Mouse (Mus musculus) small intestine, adult 2 months (tissue): ENCODE data around the gene 4930451I11Rik. TPM values are rescaled to one million over a fixed set of nuclear protein-coding genes. Genes with fewer than 3 reads are reported as not detected.
A peak's percentile ranks its signal among the peaks of the same experiment; 100 is the strongest.

Experiments used
- H3K27ac ChIP-seq: fragments of 200-500 bp; 2 replicates; pipeline ENCODE4 v1.5.1; 2012; ENCODE audit warnings: low read depth, low read length, control low read depth, inconsistent platforms; ENCODE audit not compliant: insufficient read depth
- H3K27me3 ChIP-seq: fragments of 200-500 bp; 2 replicates; pipeline ENCODE4 v1.6.1; 2012; ENCODE audit warnings: mild to moderate bottlenecking, moderate library complexity, low read length, inconsistent platforms; ENCODE audit not compliant: control insufficient read depth, insufficient read depth
- H3K36me3 ChIP-seq: fragments of 200-500 bp; 2 replicates; pipeline ENCODE4 v1.6.1; 2012; ENCODE audit warnings: mild to moderate bottlenecking, low read length, control low read depth, inconsistent platforms; ENCODE audit not compliant: control insufficient read depth, insufficient read depth
- H3K4me1 ChIP-seq: fragments of 200-500 bp; 2 replicates; pipeline ENCODE4 v1.6.1; 2012; ENCODE audit warnings: low read length, inconsistent platforms, mixed read lengths; ENCODE audit not compliant: control insufficient read depth, insufficient read depth, insufficient read length
- H3K4me3 ChIP-seq: fragments of 200-500 bp; 2 replicates; pipeline ENCODE4 v1.5.1; 2012; ENCODE audit warnings: low read depth, mild to moderate bottlenecking, control low read depth, inconsistent platforms, low read length, moderate library complexity
- CTCF ChIP-seq: fragments of 200-500 bp; IDR thresholded peaks from 2 replicates; pipeline ENCODE4 v1.5.1; 2012; ENCODE audit warnings: low read depth, mild to moderate bottlenecking, control low read depth, inconsistent platforms, low read length, moderate library complexity, mixed read lengths; ENCODE audit not compliant: insufficient replicate concordance, insufficient read length; ENCODE audit errors: extremely low read depth
- POLR2A ChIP-seq: fragments of 200-500 bp; IDR thresholded peaks from 2 replicates; pipeline ENCODE4 v1.6.1; 2012; ENCODE audit warnings: low read depth, mild to moderate bottlenecking, control low read depth, inconsistent platforms, low read length, moderate library complexity
- WGBS: fragments of 180-500 bp; shearing (Covaris S2); methylation state at CpG from one replicate; pipeline ENCODE4 v1.1.7; 2018; 5-methylcytosine and 5-hydroxymethylcytosine counted together
- polyA plus RNA-seq: library from polyadenylated mRNA; depleted of rRNA; stranded (reverse); fragments of >200 nt; gene quantifications from 2 replicates; pipeline ENCODE4 v1.2.3, GENCODE M21; 2012

The 4930451I11Rik gene
- polyA plus RNA-seq, 1 experiment: not detected

DNA sequence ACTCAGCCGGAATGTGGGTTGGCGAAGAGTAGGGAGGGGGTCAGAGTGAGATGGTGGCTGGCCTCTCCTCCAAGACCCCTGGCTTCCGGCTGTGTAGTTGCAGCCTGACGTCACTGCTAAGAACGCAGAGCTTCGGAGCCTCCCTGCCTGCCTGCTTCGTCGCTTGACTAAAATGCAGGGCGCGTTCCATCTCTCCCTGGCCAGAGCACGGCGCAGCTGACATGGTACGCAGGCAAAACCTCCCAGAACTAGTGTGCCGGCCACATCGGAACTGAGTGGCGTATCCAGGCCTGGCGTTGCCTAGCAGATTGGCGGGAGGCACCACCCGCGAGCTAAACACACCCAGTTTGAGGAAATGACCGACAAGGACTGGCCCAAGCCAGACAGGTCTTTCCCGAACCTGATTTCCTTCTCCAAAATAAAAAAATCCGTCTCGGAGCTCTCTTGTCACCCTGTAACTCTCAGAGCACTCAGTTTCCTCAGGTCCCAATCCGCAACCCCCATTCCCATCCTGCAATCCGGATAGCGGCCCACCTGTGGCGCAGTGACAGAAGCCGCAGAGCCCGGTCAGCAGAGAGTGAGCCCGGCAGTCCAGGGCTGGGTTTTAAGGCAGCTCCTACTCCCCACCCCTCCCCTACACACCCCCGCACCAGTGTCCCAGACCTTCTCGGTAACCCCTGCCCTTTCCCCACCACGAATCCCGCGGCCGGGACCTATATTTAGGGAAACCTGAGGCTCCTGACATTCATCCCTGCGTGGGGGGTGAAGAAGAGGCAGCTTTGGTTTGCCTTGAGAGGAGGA is 31.8 kb downstream of the 4930451I11Rik start:
- H3K27me3 ChIP-seq: no peaks in the 10 kb centered on the region
- H3K4me1 ChIP-seq: peaks cover 14% of the 10 kb centered on the region
- peak overlapping the region; percentile 98 for H3K27ac ChIP-seq
- H3K4me3 ChIP-seq: peak overlapping the region; percentile 75
- H3K36me3 ChIP-seq: peaks cover 24% of the 10 kb centered on the region
- peak; percentile 41 for TF ChIP-seq POLR2A
- TF ChIP-seq CTCF: no peak
- 13% methylated on average over 38 of the region's 38 CpGs for WGBS

DNA sequence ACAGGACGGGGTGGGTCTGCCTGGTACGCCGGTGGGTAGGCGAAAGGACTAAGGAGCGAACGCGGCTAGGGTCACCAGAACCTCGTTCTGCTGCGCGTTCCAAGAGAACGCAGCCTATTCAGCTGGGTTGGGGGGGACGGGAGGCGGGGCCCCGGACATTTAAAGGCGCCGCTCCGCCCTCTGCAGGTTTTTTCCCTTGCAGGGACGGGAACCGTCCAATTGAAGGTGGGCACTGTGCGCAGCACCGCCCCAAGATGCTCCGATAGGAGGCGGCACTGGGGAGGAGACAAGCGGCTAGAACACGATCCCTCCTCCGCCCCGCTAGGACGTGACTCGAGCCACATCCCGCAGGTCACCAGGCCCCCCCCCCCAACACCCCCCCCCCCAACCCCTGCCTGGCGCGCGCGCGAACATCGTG is 32.4 kb downstream of the 4930451I11Rik start:
- TF ChIP-seq CTCF (no peak), POLR2A (peak; percentile 88)
- peaks cover 14% of the 10 kb centered on the region for H3K4me1 ChIP-seq
- H3K27ac ChIP-seq: peak overlapping the region; percentile 98
- H3K36me3 ChIP-seq: peaks cover 26% of the 10 kb centered on the region
- no peaks in the 10 kb centered on the region for H3K27me3 ChIP-seq
- H3K4me3 ChIP-seq: peak overlapping the region; percentile 75
- under 1% methylated on average over 36 of the region's 36 CpGs for WGBS

DNA sequence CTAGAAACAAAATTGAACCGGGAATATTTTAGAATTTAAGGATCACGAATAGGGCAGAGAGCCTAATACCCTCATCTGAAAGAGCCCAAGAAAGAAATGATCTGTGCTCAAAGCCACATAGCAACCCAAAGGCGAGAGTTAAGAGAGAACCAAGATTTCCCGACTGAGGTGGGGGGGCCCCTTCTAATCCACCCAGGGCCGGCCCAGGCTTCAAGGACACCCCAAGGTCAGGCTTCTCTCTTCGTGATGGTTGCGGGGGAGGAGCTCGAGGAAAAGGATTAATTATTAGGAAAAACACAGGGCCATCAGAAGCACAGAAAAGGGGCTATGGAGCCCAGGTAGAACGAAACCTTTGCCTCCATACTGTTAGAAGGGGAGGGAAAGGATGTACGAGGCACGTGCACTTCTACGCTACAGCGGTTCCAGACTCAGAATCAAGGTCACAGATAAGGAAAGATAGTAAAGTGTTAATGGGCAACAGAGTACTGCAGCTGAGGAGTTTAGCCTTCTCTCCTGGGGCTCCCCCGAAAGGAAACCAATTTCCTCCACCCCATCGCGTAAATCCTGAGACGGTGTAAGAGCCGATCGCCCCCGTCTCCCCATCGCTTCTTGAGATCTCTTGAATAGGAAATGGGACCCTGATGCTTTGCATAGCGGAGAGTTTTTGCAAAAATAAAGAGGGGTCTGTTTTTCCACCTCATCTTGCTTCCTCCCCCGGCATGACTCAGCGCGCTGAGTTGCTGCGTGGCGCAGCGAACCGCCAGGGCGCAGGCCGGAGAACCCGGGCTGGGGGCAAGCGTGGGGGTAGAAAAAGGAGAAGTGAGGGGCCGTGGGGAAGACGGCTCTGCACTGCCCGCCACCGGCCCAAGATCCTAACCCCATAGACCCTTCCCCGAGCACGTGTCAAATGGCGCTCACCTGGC is 33.1 kb downstream of the 4930451I11Rik start:
- under 1% methylated on average over 40 of the region's 40 CpGs for WGBS
- peak overlapping the region; percentile 75 for H3K4me3 ChIP-seq
- peaks cover 26% of the 10 kb centered on the region for H3K36me3 ChIP-seq
- TF ChIP-seq POLR2A (no peak), CTCF (no peak)
- peak overlapping the region; percentile 89 for H3K27ac ChIP-seq
- peaks cover 14% of the 10 kb centered on the region for H3K4me1 ChIP-seq
- no peaks in the 10 kb centered on the region for H3K27me3 ChIP-seq

DNA sequence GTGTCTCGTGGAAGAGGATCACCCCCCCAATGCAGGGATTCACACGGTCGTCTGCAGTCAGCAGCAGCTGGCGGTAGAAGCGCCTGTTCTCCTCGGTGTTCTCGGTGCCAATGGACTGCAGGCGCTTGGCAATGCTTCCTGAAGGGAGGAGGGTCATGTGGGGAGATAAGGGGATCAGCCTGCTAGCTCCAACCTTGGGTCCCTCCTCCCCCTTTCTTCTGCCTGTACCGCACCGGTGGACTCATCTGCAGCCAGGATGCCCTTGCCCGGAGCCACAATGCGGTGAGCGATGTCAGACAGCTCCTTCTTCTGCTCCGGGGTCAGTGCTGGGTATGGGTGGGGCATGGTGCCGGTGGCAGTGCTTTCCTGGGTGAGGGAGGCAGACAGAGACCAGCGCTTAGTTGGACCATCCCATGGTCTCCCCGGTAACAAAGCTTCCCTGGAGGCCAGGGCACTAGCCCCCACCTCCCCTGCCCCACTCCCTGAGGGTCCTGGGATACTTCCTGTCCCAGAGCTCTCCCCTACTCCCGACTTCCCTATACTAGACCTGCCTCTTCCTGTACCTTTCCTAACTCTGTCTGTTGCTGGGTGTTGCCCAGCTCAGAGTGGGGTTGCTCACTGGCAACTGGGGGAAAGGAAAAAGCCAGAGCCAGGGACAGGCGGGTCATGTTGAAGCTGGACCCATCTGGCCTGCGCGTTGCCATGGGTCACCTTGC is 33.9 kb downstream of the 4930451I11Rik start, which contains the start of gene Fam57b:
Gene Fam57b (plus strand): TSS at position 258 of the 716 bp plus-strand sequence.
- WGBS: 12% methylated on average over 21 of the region's 21 CpGs
- H3K36me3 ChIP-seq: peaks cover 26% of the 10 kb centered on the region
- TF ChIP-seq POLR2A: no peak; the same call in 1 of the 2 replicates
- no peak for TF ChIP-seq CTCF
- H3K27ac ChIP-seq: peak within 1 kb of the TSS; percentile 89
- peaks cover 14% of the 10 kb centered on the region for H3K4me1 ChIP-seq
- H3K27me3 ChIP-seq: no peaks in the 10 kb centered on the region
- H3K4me3 ChIP-seq: peak within 1 kb of the TSS; percentile 75

DNA sequence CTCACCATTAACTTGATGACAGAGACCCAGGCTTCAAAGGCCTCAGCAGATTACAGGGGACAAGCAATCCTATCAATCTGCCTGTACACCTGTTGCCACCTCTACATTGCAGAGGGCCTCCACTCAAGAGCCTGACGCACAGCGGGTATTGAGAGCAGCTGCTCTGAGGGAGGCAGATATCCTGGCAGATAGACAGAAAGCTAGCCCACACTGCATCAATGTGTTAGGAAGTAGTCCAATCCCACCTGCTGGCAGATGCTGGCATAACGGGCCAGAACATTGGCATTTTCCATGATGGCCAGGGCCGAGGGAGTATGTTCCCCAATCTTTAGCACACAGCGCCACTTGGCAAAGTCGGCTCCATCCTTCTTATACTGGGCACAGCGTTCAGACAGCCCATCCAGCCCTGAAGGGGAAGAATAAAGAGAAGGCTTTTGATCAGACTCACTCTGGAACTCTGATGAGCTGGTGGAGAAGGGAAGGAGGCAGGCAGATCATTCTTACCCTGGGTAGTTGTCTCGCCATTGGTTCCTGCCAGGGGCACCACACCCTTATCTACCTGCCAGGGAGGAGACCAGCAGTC is 35.0 kb downstream of the 4930451I11Rik start:
- Histone ChIP-seq H3K4me3 (no peak overlapping the region), H3K27ac (no peak overlapping the region), H3K27me3 (no peaks in the 10 kb centered on the region), H3K36me3 (peaks cover 26% of the 10 kb centered on the region), H3K4me1 (peaks cover 14% of the 10 kb centered on the region)
- TF ChIP-seq POLR2A: no peak
- TF ChIP-seq CTCF: 0 out of 2 replicates have a peak, but pooled peaks have one; percentile 5
- WGBS: 66% methylated on average over 8 of the region's 8 CpGs
